Comparison of ENCODE assay signal across 19 mouse cellular contexts in the genomic region with DNA sequence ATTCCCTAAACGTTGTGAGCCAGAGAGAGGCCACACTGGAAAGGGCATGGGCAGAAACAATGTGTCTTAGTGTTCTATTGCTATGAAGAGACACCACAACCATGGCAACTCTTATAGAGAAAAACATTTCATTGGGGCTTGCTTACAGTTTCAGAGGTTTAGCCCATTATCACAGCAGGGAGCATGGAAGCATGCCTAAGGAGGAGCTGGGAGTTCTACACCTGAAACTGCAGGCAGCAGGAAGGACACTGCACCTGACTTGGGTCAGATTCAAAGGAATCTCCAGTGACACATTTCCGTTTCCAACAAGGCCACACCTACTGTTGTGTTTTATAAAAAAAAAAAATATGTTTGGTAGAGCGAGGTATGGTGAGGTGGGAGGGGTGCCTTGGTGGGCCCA.
"Had no signal": no experiment of that assay in that cellular context is flagged by ENCODE, and none has a peak within 500 bp of the region (broad histone marks: within the 10 kb centered on the region; RNA-seq: fewer than 3 reads in every experiment).

No protein-coding gene starts in this region.

- H3K27ac ChIP-seq: limb, embryonic 10.5 days; limb, embryonic 13.5 days; liver, embryonic 12.5 days; liver, embryonic 15.5 days; lung, embryonic 15.5 days; neural tube, embryonic 12.5 days; neural tube, embryonic 15.5 days had no signal

- H3K4me1 ChIP-seq: limb, embryonic 13.5 days; liver, embryonic 12.5 days; liver, embryonic 15.5 days had no signal

- DNase-seq: kidney, adult 2 months; kidney, postnatal 10 days; kidney, postnatal 36 days; liver; lung, adult 18-20 months; lung, postnatal 14 days; lung, postnatal 4 days; midbrain, embryonic 14.5 days; thymus, adult 2 months; thymus, postnatal 14 days; thymus, postnatal 4 days had no signal

- H3K9me3 ChIP-seq: limb, embryonic 10.5 days; limb, embryonic 13.5 days; liver, embryonic 12.5 days; liver, embryonic 15.5 days; lung, embryonic 15.5 days; neural tube, embryonic 12.5 days; neural tube, embryonic 15.5 days had no signal

- H3K4me3 ChIP-seq: limb, embryonic 10.5 days; limb, embryonic 13.5 days; liver, embryonic 12.5 days; liver, embryonic 15.5 days; lung, embryonic 15.5 days; neural tube, embryonic 12.5 days; neural tube, embryonic 15.5 days had no signal

- H3K9ac ChIP-seq: limb, embryonic 13.5 days; liver, embryonic 12.5 days; liver, embryonic 15.5 days; lung, embryonic 15.5 days; neural tube, embryonic 12.5 days; neural tube, embryonic 15.5 days had no signal

- H3K4me2 ChIP-seq: limb, embryonic 13.5 days; liver, embryonic 12.5 days; liver, embryonic 15.5 days; lung, embryonic 15.5 days; midbrain, embryonic 11.5 days; neural tube, embryonic 12.5 days; neural tube, embryonic 15.5 days had no signal

- H3K27me3 ChIP-seq: limb, embryonic 13.5 days; liver, embryonic 12.5 days; liver, embryonic 15.5 days; lung, embryonic 15.5 days; neural tube, embryonic 12.5 days; neural tube, embryonic 15.5 days had no signal

- ATAC-seq: liver, embryonic 12.5 days had no signal

- H3K36me3 ChIP-seq: limb, embryonic 10.5 days; limb, embryonic 13.5 days; liver, embryonic 12.5 days; liver, embryonic 15.5 days; lung, embryonic 15.5 days; neural tube, embryonic 12.5 days; neural tube, embryonic 15.5 days had no signal
